Mouse (Mus musculus): ENCODE results near the gene Depdc7.

DNA sequence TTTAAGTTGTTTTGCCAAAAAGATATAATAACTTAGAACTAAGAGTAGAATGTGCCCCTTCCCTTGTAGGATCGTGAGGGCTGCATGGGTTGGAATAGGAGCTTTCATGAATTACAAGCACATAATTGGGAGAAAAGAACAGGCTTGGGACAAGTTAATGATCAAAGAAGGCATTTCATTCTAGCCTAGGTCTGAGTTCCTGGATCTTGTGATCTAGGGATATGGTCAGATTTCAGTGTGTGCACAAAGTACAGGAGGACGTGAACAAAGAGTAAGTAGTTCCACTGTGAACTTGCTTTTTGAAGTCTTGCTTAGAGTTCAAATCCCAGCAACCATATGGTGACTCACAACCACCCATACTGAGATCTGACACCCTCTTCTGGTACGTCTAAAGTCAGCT, 65.4 kb downstream of the Depdc7 start:
- no peak for TF ChIP-seq CTCF (IDR thresholded peaks at IDR 0.05; ENCODE audit: control insufficient read depth, insufficient read depth, insufficient read length)
- no peak for TF ChIP-seq MAX (IDR thresholded peaks at IDR 0.05)
- TF ChIP-seq MYOD1 (IDR thresholded peaks at IDR 0.05; ENCODE audit: control insufficient read depth, insufficient read length, low read depth): no peak
- TF ChIP-seq MYOG (IDR thresholded peaks at IDR 0.05; ENCODE audit: control insufficient read depth, extremely low read depth, insufficient read length): no peak
